18 mouse cellular contexts compared by ENCODE assay signal in the genomic region with DNA sequence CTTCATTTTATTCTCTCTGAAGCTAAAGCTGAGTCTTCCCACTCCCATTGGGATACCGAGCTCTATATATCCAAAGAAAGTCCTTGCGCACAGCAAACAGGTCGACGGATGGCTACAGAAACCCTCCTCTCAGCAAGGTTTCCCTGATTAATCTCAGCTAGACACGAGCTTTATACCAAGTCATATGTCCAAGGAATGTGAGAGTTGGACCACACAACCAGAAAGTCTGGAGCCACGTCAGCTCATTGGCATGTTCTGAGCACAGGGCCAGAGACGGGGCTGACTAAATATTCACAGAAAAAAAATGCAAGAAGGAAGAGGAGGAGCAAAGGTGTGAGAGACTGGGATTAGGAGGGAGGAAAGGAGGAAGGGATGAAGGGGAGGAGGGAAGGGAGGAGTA.
DNase-seq lines count a peak whose midpoint lies in the region; ATAC-seq and TF ChIP-seq lines count a peak whose summit lies in the region.
"Had no signal": no experiment of that assay in that cellular context is flagged by ENCODE, and none has a peak within 500 bp of the region (broad histone marks: within the 10 kb centered on the region; RNA-seq: fewer than 3 reads in every experiment).

No protein-coding gene starts in this region.

- H3K4me2 ChIP-seq in lung, postnatal 0 days (replicated peaks; ENCODE audit: low read depth, low read length) = no peak overlapping the region
- no peak overlapping the region for H3K4me2 ChIP-seq in hindbrain, embryonic 16.5 days (ENCODE audit: low read length)
- no peak overlapping the region for H3K4me2 ChIP-seq in intestine, embryonic 16.5 days (ENCODE audit: low read depth, low read length)
- H3K4me2 ChIP-seq: hindbrain, embryonic 13.5 days had no signal

- H3K27ac ChIP-seq in lung, postnatal 0 days (ENCODE audit: low read length) = no peak overlapping the region
- no peak overlapping the region for H3K27ac ChIP-seq in hindbrain, embryonic 16.5 days (ENCODE audit: low read depth, low read length)
- H3K27ac ChIP-seq in intestine, embryonic 16.5 days (ENCODE audit: low read length) = no peak overlapping the region
- H3K27ac ChIP-seq: embryonic facial prominence, embryonic 10.5 days; forebrain, embryonic 10.5 days; gastrocnemius, adult 2 months; heart, embryonic 10.5 days; hindbrain, embryonic 13.5 days had no signal

- no peak for TF ChIP-seq CTCF in lung, postnatal 0 days (IDR thresholded peaks at IDR 0.05)

- WGBS in lung, postnatal 0 days = 54% methylated on average over 7 of the region's 7 CpGs
- 75% methylated on average over 7 of the region's 7 CpGs for WGBS in hindbrain, embryonic 16.5 days
- WGBS in intestine, embryonic 16.5 days = 58% methylated on average over 7 of the region's 7 CpGs

- no peaks in the 10 kb centered on the region for H3K27me3 ChIP-seq in lung, postnatal 0 days (replicated peaks; ENCODE audit: insufficient read depth, low read length)
- no peaks in the 10 kb centered on the region for H3K27me3 ChIP-seq in hindbrain, embryonic 16.5 days (replicated peaks; ENCODE audit: control insufficient read depth, insufficient read depth, low read length)
- H3K27me3 ChIP-seq in intestine, embryonic 16.5 days (replicated peaks; ENCODE audit: control insufficient read depth, insufficient read depth, low read length) = no peaks in the 10 kb centered on the region
- H3K27me3 ChIP-seq: hindbrain, embryonic 13.5 days had no signal

- no peaks in the 10 kb centered on the region for H3K4me1 ChIP-seq in lung, postnatal 0 days (ENCODE audit: insufficient read depth, low read depth, low read length)
- no peaks in the 10 kb centered on the region for H3K4me1 ChIP-seq in hindbrain, embryonic 16.5 days (ENCODE audit: control insufficient read depth, insufficient read depth, low read depth, low read length)
- no peaks in the 10 kb centered on the region for H3K4me1 ChIP-seq in intestine, embryonic 16.5 days (ENCODE audit: control insufficient read depth, insufficient read depth, low read length)
- H3K4me1 ChIP-seq: forebrain, embryonic 10.5 days; heart, embryonic 10.5 days had no signal

- no peak for TF ChIP-seq EP300 in lung, postnatal 0 days (IDR thresholded peaks at IDR 0.05)

- DNase-seq in lung, postnatal 0 days (ENCODE audit: low spot score) = peak; percentile 11
- DNase-seq in lung, adult 18-20 months = no peak
- DNase-seq in urinary bladder, postnatal 14 days (ENCODE audit: low spot score) = peak; percentile 10
- DNase-seq in urinary bladder, postnatal 25 days (ENCODE audit: low spot score) = no peak
- peak; percentile 29 for DNase-seq in NIH3T3 (ENCODE audit: low read depth)
- DNase-seq: adrenal gland, adult 8-10 months; adrenal gland, postnatal 36 days; cerebellum, adult 2 months; gastrocnemius, adult 2 months; gastrocnemius, postnatal 36 days; heart, adult 18-20 months had no signal

- no peaks in the 10 kb centered on the region for H3K9me3 ChIP-seq in lung, postnatal 0 days (ENCODE audit: low read length)
- H3K9me3 ChIP-seq in hindbrain, embryonic 16.5 days (ENCODE audit: control insufficient read depth, low read length) = no peaks in the 10 kb centered on the region
- no peaks in the 10 kb centered on the region for H3K9me3 ChIP-seq in intestine, embryonic 16.5 days (ENCODE audit: control insufficient read depth, low read length)
- H3K9me3 ChIP-seq: embryonic facial prominence, embryonic 10.5 days; forebrain, embryonic 10.5 days; heart, embryonic 10.5 days; hindbrain, embryonic 13.5 days had no signal

- no peak overlapping the region for H3K9ac ChIP-seq in lung, postnatal 0 days (replicated peaks; ENCODE audit: low read depth)
- no peak overlapping the region for H3K9ac ChIP-seq in hindbrain, embryonic 16.5 days (ENCODE audit: low read depth, low read length)
- H3K9ac ChIP-seq in intestine, embryonic 16.5 days (ENCODE audit: low read depth, low read length) = no peak overlapping the region
- H3K9ac ChIP-seq: hindbrain, embryonic 13.5 days had no signal

- peak; percentile 38; the same call in 1 of the 2 replicates for ATAC-seq in lung, postnatal 0 days
- no peak for ATAC-seq in hindbrain, embryonic 16.5 days
- ATAC-seq in intestine, embryonic 16.5 days = no peak
- ATAC-seq: forebrain, embryonic 14.5 days had no signal

- no peaks in the 10 kb centered on the region for H3K36me3 ChIP-seq in lung, postnatal 0 days (ENCODE audit: insufficient read depth, low read length)
- no peaks in the 10 kb centered on the region for H3K36me3 ChIP-seq in hindbrain, embryonic 16.5 days (ENCODE audit: control insufficient read depth, insufficient read depth, low read length)
- no peaks in the 10 kb centered on the region for H3K36me3 ChIP-seq in intestine, embryonic 16.5 days (ENCODE audit: control insufficient read depth, insufficient read depth, low read length)
- H3K36me3 ChIP-seq: embryonic facial prominence, embryonic 10.5 days; forebrain, embryonic 10.5 days; heart, embryonic 10.5 days; hindbrain, embryonic 13.5 days had no signal

- no peak overlapping the region for H3K4me3 ChIP-seq in lung, postnatal 0 days (ENCODE audit: low read depth, low read length)
- no peak overlapping the region for H3K4me3 ChIP-seq in hindbrain, embryonic 16.5 days (ENCODE audit: low read length)
- no peak overlapping the region for H3K4me3 ChIP-seq in intestine, embryonic 16.5 days (ENCODE audit: low read length)
- H3K4me3 ChIP-seq: embryonic facial prominence, embryonic 10.5 days; forebrain, embryonic 10.5 days; gastrocnemius, adult 2 months; heart, embryonic 10.5 days; hindbrain, embryonic 13.5 days had no signal

Comparison
In these comparisons a context has a peak if more than half of its experiments do, and no peak if none do; other contexts are left out.
1. DNase-seq: peak in lung, postnatal 0 days (single experiment), urinary bladder, postnatal 14 days (single experiment) and NIH3T3 (single experiment); none in lung, adult 18-20 months (0 of 2) and urinary bladder, postnatal 25 days (single experiment).